Mouse (Mus musculus) limb, embryonic 15.5 days (tissue): ENCODE results near the gene Cib4. TPM values are rescaled to one million over a fixed set of nuclear protein-coding genes. Genes with fewer than 3 reads are reported as not detected.

ENCODE experiments used
- ATAC-seq: fragments of 200-750 bp; cut with Nextera tagmentation; 2 replicates; pipeline ENCODE4 v1.8.0; 2017; ENCODE audit warnings: low read depth, moderate TSS enrichment; ENCODE audit not compliant: insufficient number of reproducible peaks, low FRiP score, low TSS enrichment
- H3K27ac ChIP-seq: fragments of 300-500 bp; sonication (generic); 2 replicates; pipeline ENCODE4 v1.5.1; 2015; ENCODE audit warnings: moderate library complexity, mild to moderate bottlenecking, inconsistent platforms
- H3K27me3 ChIP-seq: fragments of 300-500 bp; sonication (generic); 2 replicates; pipeline ENCODE4 v1.6.1; 2015; ENCODE audit warnings: inconsistent platforms
- H3K36me3 ChIP-seq: fragments of 300-500 bp; sonication (generic); 2 replicates; pipeline ENCODE4 v1.6.1; 2015; ENCODE audit warnings: inconsistent platforms
- H3K4me1 ChIP-seq: fragments of 300-500 bp; sonication (generic); 2 replicates; pipeline ENCODE4 v1.6.1; 2015; ENCODE audit warnings: inconsistent platforms
- H3K4me2 ChIP-seq: fragments of 300-500 bp; sonication (generic); 2 replicates; pipeline ENCODE4 v1.6.1; 2015; ENCODE audit warnings: mild to moderate bottlenecking, inconsistent platforms
- H3K4me3 ChIP-seq: fragments of 300-500 bp; sonication (generic); 2 replicates; pipeline ENCODE4 v1.5.1; 2015; ENCODE audit warnings: mild to moderate bottlenecking, inconsistent platforms
- H3K9ac ChIP-seq: fragments of 300-500 bp; sonication (generic); 2 replicates; pipeline ENCODE4 v1.6.1; 2015; ENCODE audit warnings: inconsistent platforms
- H3K9me3 ChIP-seq: fragments of 300-500 bp; sonication (generic); 2 replicates; pipeline ENCODE4 v1.6.1; 2016; ENCODE audit warnings: inconsistent platforms
- WGBS: fragments of 180-500 bp; shearing (Covaris S2); methylation state at CpG from one replicate; pipeline ENCODE4 v1.1.7; 2015; 5-methylcytosine and 5-hydroxymethylcytosine counted together
- polyA plus RNA-seq: library from polyadenylated mRNA; unstranded; fragments of >200 nt; fragmentation: Nextera tagmentation; extraction: Ambion mirVana; gene quantifications from 2 replicates; pipeline ENCODE4 v1.2.1, GENCODE M21; 2015

Gene Cib4
- polyA plus RNA-seq: not detected in 2 replicates

DNA sequence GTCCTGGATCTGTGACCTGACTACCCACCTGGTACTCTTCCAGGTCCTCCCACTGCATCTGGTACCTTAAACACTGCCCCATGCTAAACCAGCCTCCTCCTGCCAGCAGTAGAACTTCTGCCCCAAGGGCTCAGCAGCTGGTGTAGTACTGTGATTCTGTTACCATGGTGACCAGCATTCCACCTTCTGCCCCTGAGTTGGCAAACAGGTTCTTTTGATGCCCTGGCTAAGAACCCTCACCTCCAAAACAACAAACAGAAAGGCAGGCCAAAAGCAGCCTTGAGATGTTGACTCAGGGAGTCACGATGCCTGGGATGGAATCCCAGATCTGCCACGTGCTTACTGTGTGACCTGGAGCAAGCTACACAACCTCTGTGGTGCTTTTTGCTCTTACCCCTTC, at the start of gene Cib4:
Cib4 (minus strand) TSS at position 139 of the 400 bp plus-strand sequence.
- Histone ChIP-seq H3K27me3 (no peaks in the 10 kb centered on the region), H3K4me3 (no peak within 1 kb of the TSS), H3K36me3 (no peaks in the 10 kb centered on the region), H3K27ac (no peak within 1 kb of the TSS), H3K4me1 (peaks cover 4% of the 10 kb centered on the region; the same call in 1 of the 2 replicates), H3K9ac (no peak within 1 kb of the TSS), H3K4me2 (no peak within 1 kb of the TSS), H3K9me3 (no peaks in the 10 kb centered on the region)
- no peak for ATAC-seq
- 39% methylated on average over 2 of the region's 2 CpGs for WGBS

DNA sequence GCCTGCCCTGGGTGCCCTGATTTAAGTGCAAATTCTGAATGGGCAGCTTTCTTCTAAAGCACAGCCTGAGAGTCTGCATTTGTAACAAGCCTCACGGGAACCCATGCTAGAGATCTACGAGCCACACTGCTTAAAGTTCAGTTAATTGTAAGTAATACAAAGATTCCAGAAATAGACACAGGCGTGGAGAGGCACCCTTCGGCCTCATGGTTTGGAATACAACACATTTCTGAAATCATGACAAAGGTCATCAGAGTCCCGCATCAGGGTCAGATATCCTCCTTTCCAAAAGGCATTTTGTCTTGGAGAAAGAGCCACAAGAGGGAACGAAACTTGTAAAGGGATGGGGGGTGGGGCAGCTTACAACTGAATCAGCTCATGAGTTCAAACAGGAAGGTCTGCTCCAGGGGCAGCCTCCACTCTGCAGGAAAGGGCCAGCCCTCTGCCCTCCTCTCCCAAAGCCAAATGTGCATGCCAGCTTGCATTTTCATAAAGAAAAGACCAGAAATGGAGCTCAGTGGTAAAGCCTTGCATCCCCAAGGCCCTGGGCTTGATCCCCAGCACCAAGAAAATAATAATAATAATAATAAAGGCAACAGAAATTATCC, 49.4 kb upstream of the Cib4 start:
- Histone ChIP-seq H3K9me3 (no peaks in the 10 kb centered on the region), H3K9ac (no peak overlapping the region), H3K36me3 (no peaks in the 10 kb centered on the region), H3K4me3 (no peak overlapping the region), H3K4me1 (peaks cover 17% of the 10 kb centered on the region), H3K4me2 (no peak overlapping the region), H3K27ac (no peak overlapping the region), H3K27me3 (peaks cover 21% of the 10 kb centered on the region)
- no peak for ATAC-seq
- 48% methylated on average over 6 of the region's 6 CpGs for WGBS

DNA sequence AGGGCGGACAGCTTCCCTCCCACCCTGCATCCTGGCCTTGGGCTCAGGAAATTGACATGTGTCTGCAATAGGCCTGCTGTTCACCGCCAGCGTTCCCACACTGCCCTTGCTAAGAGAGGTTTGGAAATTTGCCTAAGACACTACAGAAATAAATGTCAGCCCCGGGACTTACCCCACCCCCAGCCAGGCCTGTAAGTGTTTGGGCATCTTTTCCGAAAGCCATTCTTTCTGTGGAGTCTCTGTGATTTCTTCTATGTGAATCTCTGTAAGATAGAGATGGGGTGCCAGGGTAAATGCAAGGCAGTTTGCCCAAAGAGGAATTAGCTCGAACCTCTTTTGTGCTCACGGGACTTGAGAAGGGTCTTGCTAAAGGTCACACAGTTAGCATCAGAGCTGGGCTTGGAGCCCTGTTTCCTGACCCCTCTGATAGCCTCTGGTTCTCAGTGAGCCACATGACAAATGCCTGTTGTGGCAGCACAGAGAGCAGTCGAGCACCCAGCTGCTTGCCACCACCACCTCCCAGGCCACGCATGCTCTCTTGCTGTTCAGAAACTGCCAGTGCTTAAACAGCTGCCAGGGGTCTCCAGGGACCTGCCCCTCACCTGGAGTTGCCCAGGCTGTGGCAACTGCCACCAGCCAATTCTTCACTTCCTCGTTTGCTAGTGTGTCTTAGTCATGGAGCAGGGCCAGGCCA, 48.3 kb upstream of the Cib4 start:
- Histone ChIP-seq H3K4me2 (no peak overlapping the region), H3K9ac (no peak overlapping the region), H3K9me3 (no peaks in the 10 kb centered on the region), H3K36me3 (no peaks in the 10 kb centered on the region), H3K27ac (no peak overlapping the region), H3K4me1 (peaks cover 20% of the 10 kb centered on the region), H3K27me3 (peaks cover 32% of the 10 kb centered on the region), H3K4me3 (no peak overlapping the region)
- no peak for ATAC-seq
- WGBS: 35% methylated on average over 10 of the region's 10 CpGs

DNA sequence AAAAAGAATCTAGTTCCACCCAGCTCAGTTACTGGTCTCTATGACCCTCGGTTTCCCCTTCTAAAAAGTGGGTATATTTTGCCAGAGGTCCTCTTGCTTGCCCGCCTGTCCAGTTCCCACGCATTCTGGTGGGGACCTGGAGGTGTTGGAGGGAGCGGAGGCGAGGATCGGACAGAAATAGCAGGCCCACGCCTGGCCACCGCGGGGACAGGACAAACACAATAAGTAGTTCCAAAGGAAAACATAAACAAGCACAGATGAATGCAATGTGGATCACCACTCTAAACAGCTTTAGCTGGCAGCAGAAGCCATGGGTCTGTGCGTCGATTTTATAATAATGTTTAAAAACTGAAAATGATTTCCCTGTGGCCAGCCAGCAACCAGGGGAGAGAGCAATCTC, 47.7 kb upstream of the Cib4 start:
- H3K36me3 ChIP-seq: no peaks in the 10 kb centered on the region
- H3K4me2 ChIP-seq: no peak overlapping the region
- H3K4me1 ChIP-seq: peaks cover 25% of the 10 kb centered on the region
- no peak overlapping the region for H3K9ac ChIP-seq
- H3K9me3 ChIP-seq: no peaks in the 10 kb centered on the region
- H3K27ac ChIP-seq: no peak overlapping the region
- no peak overlapping the region for H3K4me3 ChIP-seq
- peaks cover 38% of the 10 kb centered on the region for H3K27me3 ChIP-seq
- no peak for ATAC-seq
- 80% methylated on average over 11 of the region's 11 CpGs for WGBS

DNA sequence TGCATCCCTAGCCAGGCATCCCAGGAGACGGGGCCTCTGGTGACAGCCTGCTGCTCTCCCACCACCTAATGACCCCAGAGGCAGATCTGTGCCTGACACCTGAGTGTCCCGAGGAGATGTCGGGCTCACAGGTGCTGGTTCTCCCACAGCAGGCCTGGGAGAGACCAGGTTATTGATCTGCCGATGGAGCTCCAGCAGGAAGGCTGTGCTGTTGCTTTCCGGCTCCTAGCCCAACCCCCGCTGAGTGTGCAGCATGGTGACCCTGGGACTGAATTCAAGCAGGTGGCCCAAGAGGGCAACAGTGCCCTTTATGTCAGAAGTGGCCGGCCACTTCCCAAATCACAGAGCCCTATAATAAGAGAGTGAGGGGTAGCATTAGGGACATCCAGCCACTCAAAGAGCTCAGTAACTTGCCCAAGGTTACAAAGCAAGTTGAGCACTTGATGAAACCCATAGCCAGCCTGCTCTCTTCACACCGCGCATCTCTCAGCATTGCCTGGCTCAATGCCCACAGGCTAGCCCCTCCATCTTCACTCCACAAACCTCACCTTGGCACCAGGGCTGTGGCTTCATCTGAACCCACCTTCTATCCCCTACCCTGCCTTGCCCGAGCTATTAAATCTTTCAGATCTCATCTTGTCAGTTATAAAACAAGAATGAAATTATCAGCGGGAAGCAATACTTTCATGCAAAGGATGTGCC, 46.8 kb upstream of the Cib4 start:
- Histone ChIP-seq H3K36me3 (no peaks in the 10 kb centered on the region), H3K9ac (no peak overlapping the region), H3K4me3 (no peak overlapping the region), H3K27ac (no peak overlapping the region), H3K4me2 (no peak overlapping the region), H3K27me3 (peaks cover 47% of the 10 kb centered on the region), H3K9me3 (no peaks in the 10 kb centered on the region), H3K4me1 (peaks cover 32% of the 10 kb centered on the region)
- ATAC-seq: no peak
- 75% methylated on average over 11 of the region's 11 CpGs for WGBS

DNA sequence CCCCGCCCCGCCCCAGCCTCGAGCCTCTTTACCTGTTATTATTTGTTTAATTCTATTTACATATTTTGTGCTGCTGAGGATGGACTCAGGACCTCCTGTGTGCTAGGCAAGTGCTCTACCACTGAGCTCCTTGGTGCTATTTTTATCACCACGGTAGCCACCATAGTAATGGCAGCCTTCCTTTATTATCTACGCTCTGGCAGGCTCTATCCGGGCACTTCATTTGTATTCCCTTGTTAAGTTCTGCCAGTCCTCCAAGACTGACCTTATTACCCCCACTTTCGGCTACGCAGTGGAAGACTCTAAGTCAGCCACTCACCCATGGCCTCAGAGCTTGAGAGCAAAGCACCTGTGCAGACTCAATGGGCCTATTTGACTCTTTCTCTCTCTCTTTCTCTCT, 46.1 kb upstream of the Cib4 start:
- WGBS: 78% methylated on average over 8 of the region's 8 CpGs

DNA sequence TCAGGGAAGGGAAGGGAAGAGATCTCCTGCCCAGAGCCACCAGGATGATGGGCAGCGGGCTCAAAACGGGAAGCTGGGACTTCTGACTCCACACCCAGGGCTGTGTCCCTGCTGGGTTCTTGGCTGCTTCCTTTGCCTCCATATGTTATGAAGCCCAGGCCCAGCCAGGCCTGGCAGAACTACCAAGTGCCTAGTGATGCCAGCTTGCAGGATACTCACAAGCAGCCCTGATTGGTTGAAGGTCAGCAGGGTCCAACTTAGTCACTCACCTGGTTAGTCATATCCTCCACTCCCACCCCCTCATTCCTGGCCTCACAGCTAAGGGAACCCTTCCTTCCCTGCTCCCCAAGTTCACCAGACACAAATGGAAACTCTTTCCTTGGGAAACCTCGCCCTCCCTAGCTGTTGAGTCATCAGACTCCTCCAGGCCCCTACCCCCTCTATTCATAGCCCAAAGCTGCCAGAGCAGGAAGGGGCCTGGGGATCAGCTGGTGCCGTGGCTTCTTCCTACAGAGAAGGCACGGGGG, 45.6 kb upstream of the Cib4 start:
- H3K36me3 ChIP-seq: no peaks in the 10 kb centered on the region
- WGBS: 54% methylated on average over 5 of the region's 5 CpGs
- H3K4me3 ChIP-seq: no peak overlapping the region
- H3K27me3 ChIP-seq: peaks cover 59% of the 10 kb centered on the region
- no peak overlapping the region for H3K27ac ChIP-seq
- no peak overlapping the region for H3K9ac ChIP-seq
- H3K4me1 ChIP-seq: peaks cover 32% of the 10 kb centered on the region
- ATAC-seq: no peak
- no peak overlapping the region for H3K4me2 ChIP-seq
- no peaks in the 10 kb centered on the region for H3K9me3 ChIP-seq

More for the DNA sequence above, 46.1 kb upstream of the Cib4 start:
- Histone ChIP-seq H3K9me3 (no peaks in the 10 kb centered on the region), H3K27me3 (peaks cover 54% of the 10 kb centered on the region), H3K36me3 (no peaks in the 10 kb centered on the region), H3K4me1 (peaks cover 32% of the 10 kb centered on the region), H3K27ac (no peak overlapping the region), H3K4me3 (no peak overlapping the region), H3K4me2 (no peak overlapping the region), H3K9ac (no peak overlapping the region)
- no peak for ATAC-seq

DNA sequence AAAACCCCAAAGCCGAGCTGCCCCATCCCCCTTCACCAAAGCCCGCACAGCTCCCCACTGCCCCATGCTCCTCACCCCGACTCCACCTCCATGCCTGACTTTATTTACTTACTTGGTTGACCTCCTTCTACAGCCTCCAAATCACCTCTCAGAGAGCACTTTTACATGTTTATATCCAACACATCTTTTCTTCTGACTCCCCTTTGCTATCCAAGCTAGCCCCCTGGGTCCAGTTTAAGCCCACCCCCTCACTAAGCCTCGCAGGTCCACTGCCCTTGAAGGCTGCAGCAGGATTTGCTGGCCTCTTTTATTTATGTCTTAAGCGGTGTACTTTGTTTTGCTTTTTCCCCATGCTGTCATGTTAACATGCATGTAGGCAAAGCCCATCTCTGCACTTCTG, 44.6 kb upstream of the Cib4 start:
- no peaks in the 10 kb centered on the region for H3K9me3 ChIP-seq
- no peak overlapping the region for H3K9ac ChIP-seq
- peaks cover 32% of the 10 kb centered on the region for H3K4me1 ChIP-seq
- no peak for ATAC-seq
- no peak overlapping the region for H3K4me2 ChIP-seq
- no peak overlapping the region for H3K27ac ChIP-seq
- WGBS: 61% methylated on average over 5 of the region's 5 CpGs
- no peak overlapping the region for H3K4me3 ChIP-seq
- no peaks in the 10 kb centered on the region for H3K36me3 ChIP-seq
- H3K27me3 ChIP-seq: peaks cover 69% of the 10 kb centered on the region

DNA sequence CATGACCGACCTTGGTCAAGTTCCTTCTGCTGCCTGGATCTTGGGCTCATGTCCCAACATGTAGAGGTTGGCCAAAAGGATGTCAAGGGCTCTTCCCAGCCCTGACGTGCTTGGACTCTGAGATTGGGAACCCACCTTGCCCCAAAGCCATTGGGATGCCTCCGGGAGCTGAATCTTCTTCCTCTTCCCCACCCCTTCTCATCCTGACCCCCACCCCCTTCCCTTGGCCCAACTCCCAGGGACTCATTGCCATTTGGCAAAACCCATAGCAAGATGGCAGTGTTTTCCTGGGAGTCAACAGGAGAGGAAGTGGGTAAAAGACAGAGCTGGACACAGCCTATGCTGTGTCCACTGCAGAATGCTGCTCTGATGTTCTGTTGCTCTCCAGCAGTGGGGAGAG, 43.9 kb upstream of the Cib4 start:
- H3K9ac ChIP-seq: no peak overlapping the region
- no peak for ATAC-seq
- H3K9me3 ChIP-seq: no peaks in the 10 kb centered on the region
- H3K4me3 ChIP-seq: no peak overlapping the region
- H3K27me3 ChIP-seq: peaks cover 74% of the 10 kb centered on the region
- H3K27ac ChIP-seq: no peak overlapping the region
- no peaks in the 10 kb centered on the region for H3K36me3 ChIP-seq
- H3K4me2 ChIP-seq: no peak overlapping the region
- 59% methylated on average over 3 of the region's 3 CpGs for WGBS
- peaks cover 25% of the 10 kb centered on the region for H3K4me1 ChIP-seq

DNA sequence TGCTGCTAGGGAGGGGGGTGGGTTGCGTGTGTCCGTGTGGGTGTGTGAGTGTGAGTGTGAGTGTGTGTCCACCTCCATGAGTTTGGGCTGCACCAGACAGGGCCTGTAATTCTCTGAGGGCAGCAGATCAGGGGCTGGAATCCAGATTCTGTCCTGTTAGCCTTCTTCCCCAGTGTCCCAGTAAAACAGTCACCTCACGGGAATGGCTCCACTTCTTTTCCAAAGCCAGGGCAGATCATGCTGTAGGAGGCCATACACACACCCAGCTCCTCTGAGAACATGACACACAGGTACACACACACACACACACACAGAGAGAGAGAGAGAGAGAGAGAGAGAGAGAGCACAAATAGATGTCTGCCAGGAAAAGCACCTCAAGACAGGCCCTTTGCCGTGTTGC, 43.4 kb upstream of the Cib4 start:
- H3K4me3 ChIP-seq: peak overlapping the region; percentile 40
- 50% methylated on average over 4 of the region's 4 CpGs for WGBS
- no peaks in the 10 kb centered on the region for H3K9me3 ChIP-seq
- H3K27me3 ChIP-seq: peaks cover 78% of the 10 kb centered on the region
- H3K9ac ChIP-seq: no peak overlapping the region
- H3K4me2 ChIP-seq: peak overlapping the region; percentile 92
- ATAC-seq: no peak
- H3K27ac ChIP-seq: no peak overlapping the region
- peaks cover 22% of the 10 kb centered on the region for H3K4me1 ChIP-seq
- no peaks in the 10 kb centered on the region for H3K36me3 ChIP-seq

DNA sequence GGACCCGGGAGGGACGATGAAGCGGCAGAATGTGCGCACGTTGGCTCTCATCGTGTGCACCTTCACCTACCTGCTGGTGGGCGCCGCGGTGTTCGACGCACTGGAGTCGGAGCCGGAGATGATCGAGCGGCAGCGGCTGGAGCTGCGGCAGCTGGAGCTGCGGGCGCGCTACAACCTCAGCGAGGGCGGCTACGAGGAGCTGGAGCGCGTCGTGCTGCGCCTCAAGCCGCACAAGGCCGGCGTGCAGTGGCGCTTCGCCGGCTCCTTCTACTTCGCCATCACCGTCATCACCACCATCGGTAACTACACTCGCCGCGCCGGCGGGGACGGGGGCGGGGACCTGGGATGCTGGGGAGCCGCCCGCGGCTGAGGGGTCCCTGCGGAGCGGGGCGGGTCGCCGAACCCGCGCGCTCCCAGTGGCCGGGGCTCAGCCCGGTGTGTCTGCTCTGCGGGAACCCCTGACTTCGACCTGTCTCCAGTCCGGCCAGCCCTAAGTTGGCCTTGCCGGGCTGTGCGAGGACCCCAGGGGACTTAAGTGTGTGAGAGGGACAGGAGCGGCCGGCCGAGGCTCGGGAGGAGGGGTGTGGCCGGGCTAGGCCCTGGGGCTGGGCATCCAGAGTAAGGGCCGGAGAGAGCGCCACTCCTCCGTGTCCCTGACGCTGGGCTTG, 42.8 kb upstream of the Cib4 start:
- H3K4me3 ChIP-seq: peak overlapping the region; percentile 40
- under 1% methylated on average over 62 of the region's 70 CpGs for WGBS
- H3K4me2 ChIP-seq: peak overlapping the region; percentile 92
- peaks cover 81% of the 10 kb centered on the region for H3K27me3 ChIP-seq
- H3K36me3 ChIP-seq: no peaks in the 10 kb centered on the region
- ATAC-seq: no peak
- peaks cover 17% of the 10 kb centered on the region for H3K4me1 ChIP-seq
- no peaks in the 10 kb centered on the region for H3K9me3 ChIP-seq
- H3K9ac ChIP-seq: no peak overlapping the region
- H3K27ac ChIP-seq: no peak overlapping the region
